Mouse (Mus musculus): ENCODE results near the gene Atad5. TPM values are rescaled to one million over a fixed set of nuclear protein-coding genes. Genes with fewer than 3 reads are reported as not detected.
A peak's percentile ranks its signal among the peaks of the same experiment; 100 is the strongest.
"Not testable (repeated sequence)": the region's sequence is repeated elsewhere in the genome, so short reads cannot be mapped to it uniquely, and the experiment has no call there.

The Atad5 gene
- polyA plus RNA-seq, 1 experiment: 19.4 TPM

DNA sequence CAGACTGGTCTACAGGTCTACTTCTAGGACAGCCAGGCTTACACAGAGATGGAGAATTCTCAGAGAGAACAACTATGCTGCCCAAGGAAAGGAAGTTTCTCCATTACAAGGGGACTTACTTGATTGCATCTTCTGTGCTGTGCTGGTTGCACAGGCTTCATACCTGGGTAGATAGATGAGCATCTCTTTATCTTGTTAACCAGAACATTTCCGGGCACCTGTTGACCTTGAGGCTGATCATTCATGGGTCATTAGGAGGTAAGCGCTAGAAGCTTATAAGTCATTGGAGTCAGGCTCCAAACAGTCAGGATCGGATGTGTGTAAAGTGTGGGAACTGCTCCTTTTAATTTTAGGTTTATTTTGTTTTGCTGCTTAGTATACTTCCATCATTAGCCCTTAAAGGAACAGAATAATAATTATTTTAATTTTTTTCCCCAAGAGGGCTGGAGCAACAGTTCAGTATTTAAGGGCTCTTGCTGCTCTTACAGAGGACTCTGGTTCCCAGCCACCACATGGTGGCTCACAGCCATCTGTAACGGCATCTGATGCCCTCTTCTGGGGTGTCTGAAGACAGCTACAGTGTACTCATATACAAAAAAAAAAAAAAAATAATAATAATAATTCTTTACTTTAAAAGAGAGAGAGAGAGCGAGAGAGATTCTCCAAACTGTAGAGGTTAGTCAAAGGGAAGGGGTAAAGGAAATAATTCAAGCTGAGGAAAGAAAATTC, 92.0 kb downstream of the Atad5 start:
- Histone ChIP-seq H3K4me3 (replicated peaks; ENCODE audit: control insufficient read depth, low read depth, low read length) (no peak overlapping the region), H3K27ac (ENCODE audit: control insufficient read depth, insufficient read depth, low read depth, low read length, poor library complexity) (no peak overlapping the region), H3K4me1 (ENCODE audit: control insufficient read depth, insufficient read depth, low read length) (peaks cover 1% of the 10 kb centered on the region; the same call in 1 of the 2 replicates)
- TF ChIP-seq CTCF (IDR thresholded peaks at IDR 0.05; ENCODE audit: control insufficient read depth, insufficient read depth, low read length): no peak
- no peak for TF ChIP-seq POLR2A (IDR thresholded peaks at IDR 0.05; ENCODE audit: borderline replicate concordance, control insufficient read depth, low read depth, low read length)
- 71% methylated on average over 5 of the region's 5 CpGs for WGBS

DNA sequence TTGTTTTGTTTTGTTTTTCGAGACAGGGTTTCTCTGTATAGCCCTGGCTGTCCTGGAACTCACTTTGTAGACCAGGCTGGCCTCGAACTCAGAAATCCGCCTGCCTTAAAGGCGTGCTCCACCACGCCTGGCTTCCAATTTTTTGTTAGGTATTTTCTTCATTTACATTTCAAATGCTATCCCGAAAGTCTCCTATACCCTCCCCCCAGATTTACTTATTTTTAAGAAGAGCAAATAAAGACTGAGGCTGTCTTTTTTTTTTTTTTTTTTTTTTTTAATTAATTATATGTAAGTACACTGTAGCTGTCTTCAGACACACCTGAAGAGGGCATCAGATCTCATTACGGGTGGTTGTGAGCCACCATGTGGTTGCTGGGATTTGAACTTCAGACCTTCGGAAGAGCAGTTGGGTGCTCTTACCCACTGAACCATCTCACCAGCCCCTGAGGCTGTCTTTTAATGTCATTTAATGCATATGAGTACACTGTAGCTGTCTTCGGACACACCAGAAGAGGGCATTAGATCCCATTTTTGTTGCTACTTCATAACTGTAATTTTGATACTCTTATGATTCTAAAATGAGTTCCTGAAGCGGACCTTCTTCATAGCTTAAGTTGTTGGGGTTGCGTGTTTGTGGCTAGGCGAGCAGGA, 94.0 kb downstream of the Atad5 start:
- H3K27ac ChIP-seq (ENCODE audit: control insufficient read depth, insufficient read depth, low read depth, low read length, poor library complexity): peak overlapping the region; percentile 92
- H3K4me3 ChIP-seq (replicated peaks; ENCODE audit: control insufficient read depth, low read depth, low read length): peak overlapping the region; percentile 96
- 35% methylated on average over 12 of the region's 12 CpGs for WGBS
- H3K4me1 ChIP-seq (ENCODE audit: control insufficient read depth, insufficient read depth, low read length): not testable (repeated sequence)

DNA sequence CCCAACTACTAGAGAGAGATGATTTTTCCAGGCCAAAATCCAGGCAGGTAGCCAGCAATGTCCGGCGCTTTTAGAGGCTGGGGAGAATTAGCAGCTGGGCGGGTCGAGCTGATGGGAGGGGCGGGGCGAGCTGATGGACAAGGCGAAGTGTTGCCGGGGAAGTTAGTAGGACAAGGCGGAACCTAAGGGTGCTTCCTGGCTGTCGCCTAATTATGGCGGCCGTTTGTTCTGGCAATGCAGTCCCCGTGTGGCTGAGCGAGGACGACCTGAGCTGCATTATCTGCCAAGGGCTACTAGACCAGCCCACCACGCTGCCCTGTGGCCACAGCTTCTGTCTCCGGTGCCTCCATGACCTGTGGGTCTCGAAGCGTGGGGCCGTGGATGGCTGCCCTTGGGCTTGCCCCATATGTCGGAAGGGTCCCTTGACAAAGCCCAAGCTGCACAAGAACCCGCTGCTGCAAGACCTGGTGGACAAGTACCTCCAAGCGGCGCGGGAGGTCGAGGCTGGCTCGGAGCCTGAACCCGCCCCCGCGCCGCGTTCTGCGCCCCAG, 94.6 kb downstream of the Atad5 start, which contains the start of gene Rnf135:
TSS of gene Rnf135 (plus strand) at position 147 of the 551 bp plus-strand sequence.
- under 1% methylated on average over 33 of the region's 33 CpGs for WGBS
- TF ChIP-seq POLR2A (IDR thresholded peaks at IDR 0.05; ENCODE audit: borderline replicate concordance, control insufficient read depth, low read depth, low read length) (peak; percentile 95), CTCF (IDR thresholded peaks at IDR 0.05; ENCODE audit: control insufficient read depth, insufficient read depth, low read length) (no peak)

DNA sequence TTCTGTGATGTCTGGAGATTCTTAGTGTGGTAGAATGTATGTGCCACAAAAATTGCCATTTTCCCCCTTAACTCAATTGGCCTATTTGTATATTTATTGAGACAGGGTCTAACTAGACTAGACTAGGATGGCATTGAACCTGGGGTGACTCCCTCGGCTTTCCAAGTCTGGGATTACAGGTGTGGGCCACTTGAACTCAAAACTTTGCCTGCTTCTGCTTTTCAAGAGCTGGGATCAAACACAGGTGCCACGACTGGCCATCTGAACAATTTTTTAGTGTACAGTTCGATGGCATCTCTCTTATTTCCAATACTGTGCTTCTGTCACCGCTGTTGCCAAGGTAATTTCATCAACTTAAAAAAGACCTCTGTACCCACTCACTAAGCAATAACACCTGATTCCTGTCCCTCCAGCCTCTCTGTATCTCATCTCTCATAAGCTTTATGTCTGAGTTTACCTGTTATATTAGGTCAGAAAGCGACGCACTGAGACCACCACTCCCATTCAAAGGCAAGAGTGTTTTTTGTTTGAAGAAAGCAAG, 95.4 kb downstream of the Atad5 start:
- WGBS: 78% methylated on average over 6 of the region's 6 CpGs
- Histone ChIP-seq H3K4me3 (replicated peaks; ENCODE audit: control insufficient read depth, low read depth, low read length) (no peak overlapping the region), H3K27ac (ENCODE audit: control insufficient read depth, insufficient read depth, low read depth, low read length, poor library complexity) (no peak overlapping the region), H3K4me1 (ENCODE audit: control insufficient read depth, insufficient read depth, low read length) (no peaks in the 10 kb centered on the region)
- TF ChIP-seq CTCF (IDR thresholded peaks at IDR 0.05; ENCODE audit: control insufficient read depth, insufficient read depth, low read length) (no peak), POLR2A (IDR thresholded peaks at IDR 0.05; ENCODE audit: borderline replicate concordance, control insufficient read depth, low read depth, low read length) (no peak)

More for the DNA sequence above, 94.6 kb downstream of the Atad5 start, which contains the start of gene Rnf135:
- Histone ChIP-seq H3K4me3 (replicated peaks; ENCODE audit: control insufficient read depth, low read depth, low read length) (peak within 1 kb of the TSS; percentile 96), H3K4me1 (ENCODE audit: control insufficient read depth, insufficient read depth, low read length) (no peaks in the 10 kb centered on the region), H3K27ac (ENCODE audit: control insufficient read depth, insufficient read depth, low read depth, low read length, poor library complexity) (peak within 1 kb of the TSS; percentile 92)

Other genes starting within 250 kb of the Atad5 start
- gene Utp6, start 127.0 kb upstream of the Atad5 start, polyA plus RNA-seq (2011; ENCODE audit: insufficient read depth, insufficient read length, low replicate concordance, missing spikeins): 18.1 and 27.5 TPM in 2 replicates
- 38.7 and 39.0 TPM in 2 replicates for gene Suz12, start 96.3 kb upstream of the Atad5 start, polyA plus RNA-seq (2011; ENCODE audit: insufficient read depth, insufficient read length, low replicate concordance, missing spikeins)
- gene Crlf3, start 8.4 kb upstream of the Atad5 start, polyA plus RNA-seq (2011; ENCODE audit: insufficient read depth, insufficient read length, low replicate concordance, missing spikeins): 35.5 and 47.8 TPM in 2 replicates
- 2.0 and 5.3 TPM in 2 replicates for gene Tefm, start 52.8 kb downstream of the Atad5 start, polyA plus RNA-seq (2011; ENCODE audit: insufficient read depth, insufficient read length, low replicate concordance, missing spikeins)
- 2.5 and 4.8 TPM in 2 replicates for gene Adap2, start 64.7 kb downstream of the Atad5 start, polyA plus RNA-seq (2011; ENCODE audit: insufficient read depth, insufficient read length, low replicate concordance, missing spikeins)
- gene Rnf135, start 94.5 kb downstream of the Atad5 start, polyA plus RNA-seq (2011; ENCODE audit: insufficient read depth, insufficient read length, low replicate concordance, missing spikeins): 2.3 and 6.0 TPM in 2 replicates
- 10.1 and 15.5 TPM in 2 replicates for gene Rhot1, start 119.6 kb downstream of the Atad5 start, polyA plus RNA-seq (2011; ENCODE audit: insufficient read depth, insufficient read length, low replicate concordance, missing spikeins)
- gene Rhbdl3, start 211.5 kb downstream of the Atad5 start, polyA plus RNA-seq (2011; ENCODE audit: insufficient read depth, insufficient read length, low replicate concordance, missing spikeins): 0.52 TPM in 1 of 2 replicates, not detected in the other

Data from bone marrow, adult 2 months (tissue).